Mouse (Mus musculus): ENCODE results near the gene Sppl3.

GRCm38 (mm10) chr5:115113244-115113643, 102.3 kb downstream of the Sppl3 start:
- TF ChIP-seq CTCF (IDR thresholded peaks at IDR 0.05; ENCODE audit: extremely low read depth, insufficient read depth, insufficient read length, insufficient replicate concordance) (no peak), POLR2A (IDR thresholded peaks at IDR 0.05; ENCODE audit: low read depth, low read length) (no peak)
